Mouse (Mus musculus) cerebellum, adult 9-10 months (tissue): ENCODE results near the gene Fancg.
"Not testable (repeated sequence)": the region's sequence is repeated elsewhere in the genome, so short reads cannot be mapped to it uniquely, and the experiment has no call there.

Source experiments
- DNase-seq: peaks from one replicate; pipeline ENCODE4 v3.0.0; 2022

Fancg gene

DNA sequence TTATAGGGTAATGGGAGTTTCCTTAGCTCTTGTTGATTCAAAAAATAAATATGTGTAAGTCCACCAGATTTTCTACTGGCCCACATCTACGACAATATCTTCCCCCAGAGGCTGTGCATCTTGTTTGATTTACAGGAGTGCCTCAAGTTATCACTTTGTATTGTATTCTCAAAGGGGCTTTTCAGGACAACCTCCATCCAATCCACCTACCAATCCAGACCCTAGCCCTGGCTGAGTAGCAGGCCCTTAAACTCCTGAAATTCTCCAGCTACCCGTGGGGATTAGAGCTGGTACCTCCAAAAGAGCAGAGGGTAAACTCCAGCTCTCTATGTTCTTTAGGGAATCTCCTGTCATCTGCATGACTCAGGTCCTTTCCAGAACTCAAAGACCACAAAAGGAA lies 12.3 kb downstream of the Fancg start:
- no peak for DNase-seq

DNA sequence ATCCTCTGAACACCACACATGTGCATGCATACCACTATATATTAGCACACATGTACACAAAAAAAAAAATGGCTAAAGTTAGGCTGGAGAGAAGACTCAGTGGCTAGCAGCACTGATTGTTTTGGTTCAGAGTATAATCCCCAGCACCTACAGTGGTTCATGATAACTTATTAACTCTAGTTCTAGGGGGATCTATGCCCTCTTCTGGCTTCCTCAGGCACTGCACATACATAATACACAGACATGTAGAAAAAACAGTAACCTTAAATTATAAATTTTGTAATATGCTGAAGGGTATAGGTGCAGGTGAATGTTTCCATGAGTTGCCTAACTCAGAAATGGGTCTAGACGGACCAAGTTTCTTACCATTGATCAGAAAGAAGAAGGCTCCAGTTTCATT lies 22.0 kb downstream of the Fancg start:
- no peak for DNase-seq

DNA sequence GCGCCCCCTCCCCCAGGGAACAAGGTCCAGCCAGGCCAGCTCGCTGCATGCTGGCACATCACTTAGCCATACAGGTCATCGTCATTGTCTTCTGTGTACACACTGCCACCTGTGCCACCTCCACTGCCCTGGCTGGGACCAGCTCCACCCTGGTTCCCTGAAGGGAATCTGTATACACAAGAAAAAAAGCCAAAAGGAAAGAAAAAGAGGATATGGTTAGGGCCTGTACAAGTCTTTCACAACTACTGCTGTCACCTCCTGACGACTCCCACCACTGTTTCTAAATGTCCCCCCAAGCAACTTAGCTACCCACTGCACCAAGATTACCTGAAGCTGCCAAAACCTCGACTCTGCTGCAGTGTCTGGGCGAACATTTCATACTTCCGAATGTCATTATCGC lies 29.8 kb downstream of the Fancg start:
- not testable (repeated sequence) for DNase-seq

DNA sequence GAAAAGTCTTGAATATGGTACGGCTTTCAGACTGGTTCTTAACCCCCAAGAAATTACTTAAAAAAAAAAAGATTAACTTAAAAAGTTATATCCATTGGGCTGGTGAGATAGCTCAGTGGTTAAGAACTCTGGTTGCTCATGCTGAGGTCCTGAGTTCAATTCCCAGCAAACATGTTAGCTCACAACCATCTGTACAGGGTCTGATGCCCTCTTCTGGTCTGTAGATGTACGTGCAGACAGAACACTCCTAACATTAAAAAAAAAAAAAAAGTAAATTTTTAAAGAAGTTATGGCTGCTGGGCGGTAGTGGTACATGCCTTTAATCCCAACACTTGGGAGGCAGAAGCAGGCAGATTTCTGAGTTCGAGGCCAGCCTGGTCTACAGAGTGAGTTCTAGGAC lies 32.2 kb downstream of the Fancg start:
- no peak for DNase-seq

DNA sequence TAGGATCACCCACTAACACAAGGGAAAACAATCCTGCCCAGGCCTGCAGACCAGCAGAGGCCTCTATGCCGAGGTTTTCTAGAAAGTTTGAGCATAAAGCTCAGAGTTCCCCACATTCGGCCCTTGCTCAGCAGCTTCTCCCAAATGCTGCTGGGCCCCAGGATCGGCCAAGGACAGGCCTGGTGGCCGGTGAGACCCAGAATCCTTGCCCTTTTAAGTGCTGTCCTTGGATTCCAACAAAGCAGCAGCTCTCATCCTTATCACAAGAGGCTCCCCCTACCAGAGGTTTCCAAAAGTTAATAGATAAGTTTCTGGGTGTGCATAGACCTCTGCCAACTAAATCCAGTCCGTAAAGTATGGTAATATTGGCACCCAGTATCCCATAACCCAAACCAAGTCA lies 36.4 kb downstream of the Fancg start:
- no peak for DNase-seq

DNA sequence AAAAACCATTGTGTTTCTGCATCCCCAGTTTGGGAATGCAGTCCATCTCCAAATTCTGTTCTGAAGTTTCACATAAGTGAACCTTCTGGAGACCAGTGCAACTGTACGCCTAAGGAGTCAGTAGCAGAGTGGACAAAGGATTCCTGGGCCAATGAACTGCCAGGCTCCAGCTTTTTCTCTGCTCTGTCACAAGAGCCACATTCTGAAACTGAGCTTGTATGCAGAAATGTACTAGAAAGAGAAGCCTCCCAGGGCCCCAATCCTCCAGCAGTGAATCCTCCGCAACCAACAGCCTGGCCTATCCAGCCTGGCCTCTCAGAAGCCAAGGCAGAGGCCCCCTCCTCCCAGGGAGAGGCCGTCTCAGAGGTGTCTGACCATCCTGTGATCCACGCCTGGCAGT lies 37.4 kb downstream of the Fancg start:
- DNase-seq = no peak

DNA sequence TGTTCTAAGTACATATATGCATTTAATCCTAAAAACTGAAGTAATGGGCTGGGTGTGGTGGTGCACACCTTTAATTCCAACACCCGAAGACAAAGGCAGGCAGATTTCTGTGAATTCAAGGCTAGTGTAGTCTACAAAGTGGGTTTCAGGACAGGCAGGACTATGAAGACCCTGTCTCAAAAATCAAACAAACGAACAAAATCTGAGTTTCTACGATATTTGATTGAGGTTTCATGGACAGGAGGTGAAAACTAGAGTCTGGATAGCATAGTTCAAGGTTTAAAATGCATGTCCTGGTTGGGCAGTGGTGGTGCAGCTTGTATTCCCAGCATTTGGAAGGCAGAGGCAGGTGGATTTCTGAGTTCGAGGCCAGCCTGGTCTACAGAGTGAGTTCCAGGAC lies 41.0 kb downstream of the Fancg start, which contains the start of gene 1700022I11Rik:
1700022I11Rik (plus strand) TSS at position 301 of the 400 bp plus-strand sequence.
- no peak for DNase-seq

DNA sequence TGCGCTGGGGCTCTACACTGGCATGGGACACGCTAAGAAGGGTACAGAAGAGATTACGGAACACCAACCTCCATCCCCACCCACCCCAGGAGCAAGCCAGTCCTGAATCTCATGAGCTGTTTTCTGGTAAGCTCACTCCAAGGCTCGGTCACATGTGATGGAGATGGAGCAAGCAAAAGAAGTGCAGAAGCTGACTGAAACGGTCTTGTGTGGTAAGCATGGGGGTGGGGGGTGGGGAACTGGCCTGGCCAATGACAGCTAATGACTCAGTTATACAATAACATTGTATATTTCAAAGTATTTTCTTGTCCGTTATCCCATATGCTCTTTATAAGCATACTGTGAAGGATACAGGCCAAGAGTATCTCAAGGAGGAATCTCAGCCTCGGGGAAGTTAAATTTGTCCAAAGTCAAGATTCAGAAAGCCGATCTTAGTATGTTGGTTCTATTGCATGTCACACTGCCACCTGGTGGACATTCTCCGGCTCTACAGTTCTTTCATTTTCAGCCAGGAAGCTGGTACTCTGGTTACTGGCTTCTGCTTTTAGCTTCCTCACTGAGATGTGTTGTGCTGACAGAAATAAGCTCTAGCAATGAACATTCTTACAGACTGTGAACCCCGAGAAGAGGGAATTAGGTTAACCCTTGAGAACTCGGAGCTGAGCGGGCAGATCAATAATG lies 45.1 kb downstream of the Fancg start:
- peak; percentile 65 for DNase-seq

DNA sequence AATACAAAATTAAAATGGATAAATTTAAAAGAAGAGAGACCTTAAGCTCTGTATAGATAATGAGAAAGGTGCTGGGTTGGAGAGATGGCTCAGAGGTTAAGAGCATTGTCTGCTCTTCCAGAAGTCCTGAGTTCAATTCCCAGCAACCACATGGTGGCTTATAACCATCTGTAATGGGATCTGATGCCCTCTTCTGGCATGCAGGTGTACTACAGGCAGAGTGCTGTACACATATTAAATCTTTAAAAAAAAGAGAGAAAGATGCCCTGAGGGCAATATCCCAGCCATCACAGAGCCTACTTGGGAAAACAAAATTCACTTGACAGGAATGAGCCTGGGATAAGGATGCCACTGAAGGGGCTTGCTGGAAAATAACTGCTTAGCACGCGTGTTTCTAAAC lies 46.8 kb downstream of the Fancg start:
- DNase-seq = no peak

DNA sequence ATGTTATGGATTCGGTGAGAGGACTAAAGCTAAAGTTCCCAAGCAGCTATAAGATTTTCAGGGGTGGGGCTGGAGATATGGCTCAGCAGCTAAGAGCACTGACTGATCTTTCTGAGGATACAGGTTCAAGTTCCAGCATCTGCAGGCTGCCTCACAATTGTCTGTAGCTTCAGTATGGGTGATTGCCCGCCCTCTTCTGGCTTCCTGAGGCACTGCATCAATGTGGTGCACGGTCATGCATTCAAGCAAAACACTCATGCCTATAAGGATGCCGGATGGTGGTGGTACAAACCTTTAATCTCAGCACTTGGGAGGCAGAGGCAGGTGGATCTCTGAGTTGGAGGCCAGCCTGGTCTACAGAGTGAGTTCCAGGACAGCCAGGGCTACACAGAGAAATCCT lies 48.7 kb downstream of the Fancg start:
- DNase-seq = peak; percentile 70

DNA sequence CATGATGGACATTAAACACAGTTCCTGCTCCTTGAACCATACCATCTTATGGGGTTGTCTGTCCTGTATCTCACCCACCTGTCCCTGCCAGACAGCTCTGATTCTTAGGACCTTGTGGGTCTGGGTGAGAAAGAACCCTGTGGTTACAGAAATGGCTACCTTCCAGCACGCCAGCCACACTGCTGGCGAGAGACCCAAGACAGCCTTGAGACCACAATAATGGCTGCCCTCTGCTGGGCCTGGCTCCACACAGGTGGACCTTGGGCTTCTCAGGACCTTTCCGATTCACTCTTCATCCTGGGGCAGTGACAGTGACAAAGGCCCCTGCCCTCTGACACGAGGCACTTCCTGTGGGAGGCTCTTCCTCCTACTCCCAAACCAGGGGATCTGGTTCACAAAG lies 50.9 kb downstream of the Fancg start:
- DNase-seq = no peak

DNA sequence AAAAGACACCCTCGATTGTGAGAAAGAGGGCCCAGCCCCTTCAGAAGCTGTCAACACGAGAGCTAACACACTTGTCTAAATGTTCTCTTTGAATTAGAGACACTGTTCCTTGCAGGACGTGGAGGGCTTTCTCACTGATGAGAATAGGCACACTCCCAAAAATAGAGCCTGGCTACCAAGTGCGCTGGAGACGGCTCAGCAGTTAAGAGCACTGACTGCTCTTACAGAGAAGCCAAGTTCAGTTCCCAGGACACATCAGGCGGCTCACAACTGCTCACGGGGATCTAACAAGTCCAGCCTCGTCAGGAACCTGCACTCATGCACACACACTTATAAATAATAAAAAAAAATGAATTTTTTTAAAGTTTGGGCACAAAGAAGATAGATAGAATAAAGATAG lies 51.4 kb downstream of the Fancg start:
- no peak for DNase-seq

DNA sequence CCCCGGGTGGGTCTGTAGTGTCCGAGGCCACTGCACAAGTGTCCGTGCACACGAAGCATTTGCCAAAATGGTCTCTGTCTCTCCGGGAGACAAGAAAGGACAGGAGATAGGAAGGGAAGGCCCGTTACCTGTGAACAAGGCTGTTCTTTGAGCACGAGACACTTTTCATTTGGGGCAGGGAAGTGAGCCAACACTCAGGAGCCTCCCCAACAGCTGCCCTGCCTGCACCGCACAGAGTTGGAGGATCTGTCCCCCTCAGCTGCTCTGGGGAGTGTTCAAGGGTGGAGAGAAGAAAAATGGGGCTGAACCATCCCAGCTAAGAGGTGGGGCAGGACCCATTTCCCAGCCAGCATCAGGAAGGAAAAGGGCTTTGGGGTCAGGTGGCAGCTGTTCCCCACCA lies 52.3 kb downstream of the Fancg start:
- no peak for DNase-seq

DNA sequence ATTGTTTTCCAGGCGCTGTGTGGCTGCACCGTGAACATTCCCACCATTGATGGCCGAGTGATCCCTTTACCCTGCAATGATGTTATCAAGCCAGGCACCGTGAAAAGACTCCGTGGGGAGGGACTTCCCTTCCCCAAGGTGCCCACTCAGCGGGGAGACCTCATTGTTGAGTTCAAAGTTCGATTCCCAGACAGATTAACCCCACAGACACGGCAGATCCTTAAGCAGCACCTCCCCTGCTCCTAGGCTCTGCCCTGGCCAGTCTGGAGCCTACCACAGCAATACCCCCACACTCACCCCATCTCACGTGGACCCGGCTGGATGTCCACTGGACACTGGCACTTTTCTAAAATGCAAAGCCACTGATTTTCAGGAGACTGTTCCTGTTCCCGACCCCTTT lies 53.0 kb downstream of the Fancg start:
- DNase-seq = no peak

DNA sequence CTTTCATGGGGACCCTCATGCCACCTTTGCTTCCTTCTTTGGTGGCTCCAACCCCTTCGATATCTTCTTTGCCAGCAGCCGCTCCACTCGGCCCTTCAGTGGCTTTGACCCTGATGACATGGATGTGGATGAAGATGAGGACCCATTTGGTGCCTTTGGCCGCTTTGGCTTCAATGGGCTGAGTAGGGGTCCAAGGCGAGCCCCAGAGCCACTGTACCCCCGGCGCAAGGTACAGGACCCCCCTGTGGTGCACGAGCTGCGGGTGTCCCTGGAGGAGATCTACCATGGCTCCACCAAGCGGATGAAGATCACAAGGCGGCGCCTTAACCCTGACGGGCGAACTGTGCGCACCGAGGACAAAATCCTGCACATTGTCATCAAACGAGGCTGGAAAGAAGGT lies 53.7 kb downstream of the Fancg start:
- DNase-seq = no peak

DNA sequence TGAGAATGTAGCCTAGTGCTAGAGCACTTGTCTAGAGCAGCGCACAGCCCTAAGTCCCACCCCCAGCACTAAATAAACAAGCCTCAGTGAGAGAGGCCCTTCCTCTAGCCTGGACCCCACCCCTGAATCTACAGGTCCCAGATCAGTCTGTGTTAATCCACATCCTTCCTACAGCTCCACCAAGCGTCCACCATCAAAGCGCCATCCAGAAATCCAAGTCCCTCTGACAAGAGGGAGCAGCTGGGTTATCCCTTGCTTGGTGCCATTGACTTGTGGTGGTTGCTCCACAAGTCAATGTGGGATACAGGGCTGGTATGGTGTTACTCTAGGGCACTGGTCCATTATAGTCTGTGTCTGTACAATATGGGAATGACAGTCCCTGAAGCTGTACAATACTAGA lies 55.1 kb downstream of the Fancg start:
- DNase-seq = no peak

DNA sequence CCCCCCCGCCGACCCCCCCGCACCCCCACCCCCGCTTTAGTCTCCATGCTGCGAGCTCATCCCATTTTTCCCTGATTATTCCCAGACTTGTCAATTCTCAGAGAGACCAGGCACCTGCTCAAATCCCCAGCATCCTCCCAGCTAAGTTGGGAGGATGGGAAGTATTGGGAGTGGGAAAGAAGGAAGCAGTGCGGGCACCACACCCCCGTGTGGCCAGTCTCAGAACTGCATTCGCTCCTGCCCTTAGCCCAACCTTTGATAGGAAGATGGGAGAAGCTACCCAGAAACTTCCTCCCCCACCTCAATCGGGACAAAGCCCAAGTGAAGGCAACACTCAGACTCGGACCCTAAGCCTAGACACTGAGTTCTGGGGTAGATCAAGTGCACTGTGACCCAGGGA lies 56.0 kb downstream of the Fancg start:
- DNase-seq = peak; percentile 87

DNA sequence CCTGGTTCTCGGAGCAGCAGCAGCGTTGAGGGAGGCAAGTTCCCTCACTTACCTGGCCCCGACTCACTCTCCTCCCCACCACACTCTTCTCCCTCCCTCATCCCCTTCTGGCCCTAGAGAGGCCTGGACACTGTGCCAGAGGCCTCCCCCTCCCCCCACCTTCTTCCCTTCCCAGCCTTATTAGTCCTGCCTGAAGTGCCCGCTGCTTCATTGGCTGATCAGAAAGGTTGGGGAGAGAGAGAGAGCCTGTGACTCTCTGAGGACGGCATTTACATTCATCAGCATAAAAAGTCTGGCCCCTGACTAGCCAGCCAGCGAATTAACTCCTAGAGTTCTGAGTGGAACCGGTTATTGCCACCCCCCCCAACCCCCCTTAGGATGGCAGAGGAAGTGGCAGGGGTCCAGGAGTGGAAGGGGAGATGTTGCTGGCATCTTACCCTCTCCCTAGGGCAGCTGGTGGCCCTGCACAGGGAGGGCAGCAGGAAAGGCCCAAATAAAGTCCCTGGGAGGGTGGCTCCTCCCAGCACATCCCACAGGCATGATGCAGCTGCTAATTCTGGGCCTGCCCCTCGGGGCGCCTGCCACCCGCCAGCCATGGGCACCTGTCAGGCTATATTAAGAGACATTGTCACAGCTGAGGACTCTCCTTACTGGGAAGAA lies 56.7 kb downstream of the Fancg start:
- DNase-seq = peak; percentile 67

DNA sequence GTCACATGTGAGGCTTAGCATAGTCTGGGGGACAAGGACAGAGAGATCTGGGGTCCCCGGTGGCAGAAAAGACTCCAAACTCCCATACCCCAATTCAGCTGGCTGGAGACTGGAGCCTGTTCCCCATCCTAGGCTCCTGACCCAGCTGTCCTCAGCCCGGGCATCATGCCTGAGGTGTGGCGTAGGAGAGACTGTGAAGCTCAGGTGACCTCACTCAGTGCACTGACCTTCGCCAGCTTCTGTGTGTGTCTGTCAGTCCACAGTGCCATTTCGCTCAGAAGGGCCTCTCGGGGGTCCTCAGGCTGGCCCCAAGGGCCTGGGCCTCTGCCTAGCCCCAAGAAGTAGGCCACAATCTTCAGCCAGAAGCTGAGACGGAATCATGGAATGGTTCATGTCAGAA lies 57.7 kb downstream of the Fancg start:
- peak; percentile 49 for DNase-seq
